Mouse (Mus musculus) limb, embryonic 14.5 days (tissue): Measurements from ENCODE around the gene Sh2d7. TPM values are rescaled to one million over a fixed set of nuclear protein-coding genes. Genes with fewer than 3 reads are reported as not detected.
"Not testable (repeated sequence)": the region's sequence is repeated elsewhere in the genome, so short reads cannot be mapped to it uniquely, and the experiment has no call there.

Experiments used
- ATAC-seq: fragments of 200-750 bp; cut with Nextera tagmentation; 2 replicates; pipeline ENCODE4 v1.8.0; 2017; ENCODE audit warnings: low read depth, moderate number of reproducible peaks, moderate TSS enrichment; ENCODE audit not compliant: low FRiP score
- DNase-seq: peaks from one replicate; pipeline ENCODE4 v3.0.0-alpha.2; 2015; ENCODE audit warnings: low spot score
- H3K27ac ChIP-seq: fragments of 300-500 bp; sonication (generic); replicated peaks from 2 replicates; pipeline ENCODE4 v1.5.1; 2014; ENCODE audit warnings: low read depth, mild to moderate bottlenecking, low read length, moderate library complexity, mixed read lengths
- H3K27me3 ChIP-seq: fragments of 300-500 bp; sonication (generic); 2 replicates; pipeline ENCODE4 v1.6.1; 2014; ENCODE audit warnings: low read length, mixed read lengths; ENCODE audit not compliant: control insufficient read depth, insufficient read depth
- H3K36me3 ChIP-seq: fragments of 300-500 bp; sonication (generic); 2 replicates; pipeline ENCODE4 v1.6.1; 2014; ENCODE audit warnings: mild to moderate bottlenecking, low read length, moderate library complexity, mixed read lengths; ENCODE audit not compliant: control insufficient read depth, insufficient read depth
- H3K4me1 ChIP-seq: fragments of 300-500 bp; sonication (generic); 2 replicates; pipeline ENCODE4 v1.6.1; 2014; ENCODE audit warnings: antibody characterized with exemption, low read length, mixed read lengths; ENCODE audit not compliant: control insufficient read depth, insufficient read depth
- H3K4me2 ChIP-seq: fragments of 300-500 bp; sonication (generic); replicated peaks from 2 replicates; pipeline ENCODE4 v1.6.1; 2014; ENCODE audit warnings: low read depth, mild to moderate bottlenecking, low read length, moderate library complexity; ENCODE audit not compliant: severe bottlenecking
- H3K4me3 ChIP-seq: fragments of 300-500 bp; sonication (generic); replicated peaks from 2 replicates; pipeline ENCODE4 v1.5.1; 2014; ENCODE audit warnings: low read length
- H3K9ac ChIP-seq: fragments of 300-500 bp; sonication (generic); 2 replicates; pipeline ENCODE4 v1.6.1; 2014; ENCODE audit warnings: mild to moderate bottlenecking, low read depth, low read length, moderate library complexity; ENCODE audit not compliant: severe bottlenecking
- H3K9me3 ChIP-seq: fragments of 300-500 bp; sonication (generic); 2 replicates; pipeline ENCODE4 v1.6.1; 2016; ENCODE audit warnings: low read length; ENCODE audit not compliant: control insufficient read depth
- POLR2A ChIP-seq: fragments of 200-500 bp; IDR thresholded peaks from 2 replicates; pipeline ENCODE4 v1.8.0; 2012; ENCODE audit warnings: inconsistent platforms, mild to moderate bottlenecking, moderate library complexity, borderline replicate concordance; ENCODE audit not compliant: insufficient read depth, insufficient read length; ENCODE audit errors: extremely low read depth
- WGBS: fragments of 180-500 bp; shearing (Covaris S2); extraction: QIAGEN DNeasy Blood & Tissue Kit; methylation state at CpG from one replicate; pipeline ENCODE4 v1.1.7; 2014; 5-methylcytosine and 5-hydroxymethylcytosine counted together
- polyA plus RNA-seq, 2 experiments: library from polyadenylated mRNA; depleted of rRNA in 1 of 2; stranded (reverse) in 1 of 2; unstranded in 1 of 2; fragments of >200 nt; fragmentation: Nextera tagmentation in 1 of 2; extraction: Ambion mirVana in 1 of 2; gene quantifications; 2 replicates each; pipeline versions ENCODE4 v1.2.1 to v1.2.3; 2012 to 2014

Gene Sh2d7
- polyA plus RNA-seq, 2 experiments, result not detected

DNA sequence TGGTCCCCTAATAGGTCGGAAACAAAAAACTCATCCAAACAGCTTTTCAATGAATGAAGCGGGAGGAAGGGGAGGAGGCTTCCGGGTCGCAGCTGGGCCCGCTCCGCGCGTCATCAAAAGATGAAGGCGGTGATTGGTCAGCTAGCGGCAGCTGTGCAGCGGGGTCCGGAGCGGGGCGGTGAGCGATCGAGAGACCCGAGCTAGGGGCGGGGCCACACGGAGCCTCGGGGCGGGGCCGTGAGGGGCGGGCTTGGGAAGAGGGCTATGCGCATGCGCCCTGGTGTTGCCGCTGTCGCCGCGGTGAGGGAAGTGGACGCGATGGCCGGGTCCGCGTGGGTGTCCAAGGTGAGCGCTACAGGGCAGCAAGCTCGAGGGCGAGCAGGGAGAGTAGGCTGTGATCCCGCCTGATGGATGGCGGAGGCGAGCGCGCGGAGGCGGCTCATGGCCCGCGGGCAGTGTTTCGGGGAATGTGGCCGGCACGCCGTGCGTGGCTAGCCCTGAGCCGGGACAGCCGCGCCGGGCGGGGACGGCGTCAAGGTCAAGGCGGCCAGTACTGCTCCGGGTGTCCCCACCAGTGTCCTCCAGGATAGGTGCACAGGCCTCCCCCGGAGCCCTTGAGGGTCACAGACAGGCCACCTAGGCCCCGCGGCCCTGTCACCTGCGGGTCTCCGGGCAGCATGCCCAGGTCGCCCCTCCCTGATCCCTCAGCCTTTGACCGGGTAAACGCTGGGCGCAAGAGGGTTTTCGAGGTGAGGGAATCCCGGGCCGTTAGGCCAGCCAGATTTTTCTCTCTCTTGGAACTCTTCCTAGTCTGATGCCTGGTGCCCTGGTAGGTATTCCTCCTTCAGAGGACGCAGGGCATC is 47.6 kb downstream of the Sh2d7 start, which contains the start of gene Idh3a:
Idh3a (plus strand) TSS at position 136 of the 863 bp plus-strand sequence.
- ATAC-seq (peak; percentile 100), DNase-seq (peak; percentile 97)
- Histone ChIP-seq H3K27me3 (no peaks in the 10 kb centered on the region), H3K27ac (no peak within 1 kb of the TSS; the same call in 1 of the 2 replicates), H3K4me2 (peak within 1 kb of the TSS; percentile 96), H3K9me3 (no peaks in the 10 kb centered on the region), H3K9ac (peak within 1 kb of the TSS; percentile 83), H3K4me3 (peak within 1 kb of the TSS; percentile 94), H3K36me3 (peaks cover 5% of the 10 kb centered on the region; the same call in 1 of the 2 replicates), H3K4me1 (peaks cover 13% of the 10 kb centered on the region)
- WGBS, result 2% methylated on average over 70 of the region's 73 CpGs
- peak; percentile 79; the same call in 1 of the 2 replicates for TF ChIP-seq POLR2A

GRCm38 (mm10) chr9:54587863-54588262 is 49.1 kb downstream of the Sh2d7 start:
- H3K27me3 ChIP-seq, result no peaks in the 10 kb centered on the region
- H3K4me2 ChIP-seq, result no peak overlapping the region
- no peaks in the 10 kb centered on the region for H3K9me3 ChIP-seq
- WGBS, result 56% methylated on average over 4 of the region's 4 CpGs
- ATAC-seq (no peak), DNase-seq (no peak)
- no peak overlapping the region for H3K4me3 ChIP-seq
- no peak overlapping the region for H3K27ac ChIP-seq
- peaks cover 16% of the 10 kb centered on the region for H3K36me3 ChIP-seq
- no peak for TF ChIP-seq POLR2A
- H3K4me1 ChIP-seq, result peaks cover 13% of the 10 kb centered on the region
- H3K9ac ChIP-seq, result no peak overlapping the region

DNA sequence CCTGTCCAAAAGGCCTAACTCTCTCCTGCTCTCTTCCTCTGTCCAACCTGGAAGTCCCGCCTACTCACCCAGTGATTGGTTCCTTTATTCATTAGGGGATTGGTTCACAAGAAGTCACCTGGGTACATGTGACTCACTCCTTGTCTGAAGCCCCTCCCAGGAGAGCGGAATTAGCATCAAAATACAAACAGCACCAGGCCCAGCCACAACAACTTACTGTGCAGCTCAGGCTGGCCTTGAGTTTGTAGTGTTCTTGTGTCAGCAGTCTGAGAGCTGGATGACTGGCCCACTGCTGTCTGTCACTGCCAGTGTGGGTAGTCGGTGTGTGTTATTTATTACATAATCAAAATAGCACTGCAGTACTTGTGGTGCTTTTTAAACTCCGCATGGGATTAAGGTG is 54.9 kb downstream of the Sh2d7 start:
- not testable (repeated sequence) for H3K4me1 ChIP-seq, DNase-seq, H3K9ac ChIP-seq, ATAC-seq, H3K4me3 ChIP-seq, H3K27ac ChIP-seq, H3K27me3 ChIP-seq, H3K4me2 ChIP-seq, H3K9me3 ChIP-seq
- peaks cover 70% of the 10 kb centered on the region for H3K36me3 ChIP-seq
- 77% methylated on average over 4 of the region's 4 CpGs for WGBS

Other genes starting within 250 kb of the Sh2d7 start
- gene Dmxl2, start 37.4 kb upstream of the Sh2d7 start, polyA plus RNA-seq (2012; rRNA removed), result 7.3 and 7.9 TPM in 2 replicates
- gene Dmxl2, start 37.4 kb upstream of the Sh2d7 start, polyA plus RNA-seq (2014; fragmentation: Nextera tagmentation; extraction: Ambion mirVana), result 6.4 TPM in 2 replicates
- 13.4 and 14.3 TPM in 2 replicates for gene Cib2, start 21.2 kb downstream of the Sh2d7 start, polyA plus RNA-seq (2012; rRNA removed)
- gene Cib2, start 21.2 kb downstream of the Sh2d7 start, polyA plus RNA-seq (2014; fragmentation: Nextera tagmentation; extraction: Ambion mirVana), result 26.5 and 31.6 TPM in 2 replicates
- gene Idh3a, start 47.4 kb downstream of the Sh2d7 start, polyA plus RNA-seq (2012; rRNA removed), result 55.4 and 56.6 TPM in 2 replicates
- gene Idh3a, start 47.4 kb downstream of the Sh2d7 start, polyA plus RNA-seq (2014; fragmentation: Nextera tagmentation; extraction: Ambion mirVana), result 102 and 103 TPM in 2 replicates
- 0.40 and 0.77 TPM in 2 replicates for gene Acsbg1, start 122.9 kb downstream of the Sh2d7 start, polyA plus RNA-seq (2012; rRNA removed)
- 0.18 and 0.51 TPM in 2 replicates for gene Acsbg1, start 122.9 kb downstream of the Sh2d7 start, polyA plus RNA-seq (2014; fragmentation: Nextera tagmentation; extraction: Ambion mirVana)
- gene Dnaja4, start 159.9 kb downstream of the Sh2d7 start, polyA plus RNA-seq (2012; rRNA removed), result 12.0 and 12.1 TPM in 2 replicates
- gene Dnaja4, start 159.9 kb downstream of the Sh2d7 start, polyA plus RNA-seq (2014; fragmentation: Nextera tagmentation; extraction: Ambion mirVana), result 11.2 and 13.0 TPM in 2 replicates
- gene Wdr61, start 195.5 kb downstream of the Sh2d7 start, polyA plus RNA-seq (2012; rRNA removed), result 96.1 and 105 TPM in 2 replicates
- 159 and 161 TPM in 2 replicates for gene Wdr61, start 195.5 kb downstream of the Sh2d7 start, polyA plus RNA-seq (2014; fragmentation: Nextera tagmentation; extraction: Ambion mirVana)
- gene Crabp1, start 225.8 kb downstream of the Sh2d7 start, polyA plus RNA-seq (2012; rRNA removed), result 635 and 800 TPM in 2 replicates
- gene Crabp1, start 225.8 kb downstream of the Sh2d7 start, polyA plus RNA-seq (2014; fragmentation: Nextera tagmentation; extraction: Ambion mirVana), result 716 and 755 TPM in 2 replicates